Mouse (Mus musculus) mature B cell (primary cell): ENCODE results near the gene Cldn22.
"Not testable (repeated sequence)": the region's sequence is repeated elsewhere in the genome, so short reads cannot be mapped to it uniquely, and the experiment has no call there.

ENCODE experiments used
- in situ Hi-C: fragments of 300-500 bp; cut with MboI; formaldehyde crosslinking; loops from 2 replicates; pipeline ENCODE4 v1.14.3; 2019

Gene Cldn22

GRCm38 (mm10) chr8:47824182-47824581 lies at the start of gene Cldn22:
Cldn22 (plus strand) TSS chr8:47824482.
- in situ Hi-C loops = no loop called here

GRCm38 (mm10) chr8:47777415-47777814 lies 46.9 kb upstream of the Cldn22 start:
- in situ Hi-C loops = no loop called here

- in situ Hi-C loops = no loop called here
Measured at GRCm38 (mm10) chr8:47779589-47779988, 44.7 kb upstream of the Cldn22 start.

- in situ Hi-C loops = no loop called here
Measured at GRCm38 (mm10) chr8:47781881-47782280, 42.4 kb upstream of the Cldn22 start.

- in situ Hi-C loops = no loop called here
Measured at GRCm38 (mm10) chr8:47783544-47783943, 40.7 kb upstream of the Cldn22 start.

- in situ Hi-C loops = no loop called here
Measured at GRCm38 (mm10) chr8:47783944-47784343, 40.3 kb upstream of the Cldn22 start.

GRCm38 (mm10) chr8:47784436-47784835 lies 39.8 kb upstream of the Cldn22 start:
- in situ Hi-C loops = no loop called here

GRCm38 (mm10) chr8:47786323-47786722 lies 38.0 kb upstream of the Cldn22 start:
- in situ Hi-C loops = no loop called here

GRCm38 (mm10) chr8:47787705-47788104 lies 36.6 kb upstream of the Cldn22 start:
- in situ Hi-C loops = no loop called here

GRCm38 (mm10) chr8:47791986-47792385 lies 32.3 kb upstream of the Cldn22 start:
- in situ Hi-C loops = no loop called here

- in situ Hi-C loops = no loop called here
Measured at GRCm38 (mm10) chr8:47799438-47799837, 24.8 kb upstream of the Cldn22 start.

GRCm38 (mm10) chr8:47802349-47802748 lies 21.9 kb upstream of the Cldn22 start:
- in situ Hi-C loops = no loop called here

GRCm38 (mm10) chr8:47804262-47804661 lies 20.0 kb upstream of the Cldn22 start:
- in situ Hi-C loops = no loop called here

GRCm38 (mm10) chr8:47809970-47810665 lies 14.2 kb upstream of the Cldn22 start:
- in situ Hi-C loops = no loop called here

- in situ Hi-C loops = no loop called here
Measured at GRCm38 (mm10) chr8:47810666-47811015, 13.6 kb upstream of the Cldn22 start.

- in situ Hi-C loops = no loop called here
Measured at GRCm38 (mm10) chr8:47811221-47811620, 13.1 kb upstream of the Cldn22 start.

- in situ Hi-C loops = no loop called here
Measured at GRCm38 (mm10) chr8:47819034-47819433, 5.2 kb upstream of the Cldn22 start.

GRCm38 (mm10) chr8:47820914-47821772 lies 3.1 kb upstream of the Cldn22 start:
- in situ Hi-C loops = no loop called here

- in situ Hi-C loops = no loop called here
Measured at GRCm38 (mm10) chr8:47821843-47822242, 2.4 kb upstream of the Cldn22 start, which contains the start of gene Cldn24. Cldn24 (plus strand) TSS chr8:47822143.

- in situ Hi-C loops = not testable (repeated sequence)
Measured at GRCm38 (mm10) chr8:47822541-47822940, 1.7 kb upstream of the Cldn22 start.

- in situ Hi-C loops = no loop called here
Measured at GRCm38 (mm10) chr8:47823777-47824176, 505 bp upstream of the Cldn22 start.

GRCm38 (mm10) chr8:47825596-47825995 lies 1.3 kb downstream of the Cldn22 start:
- in situ Hi-C loops = no loop called here

GRCm38 (mm10) chr8:47826911-47827310 lies 2.6 kb downstream of the Cldn22 start:
- in situ Hi-C loops = no loop called here
